Mouse (Mus musculus) midbrain, postnatal 0 days (tissue): ENCODE measurements around the gene Dyrk1b. TPM values are rescaled to one million over a fixed set of nuclear protein-coding genes. Genes with fewer than 3 reads are reported as not detected.

Experiments used
- ATAC-seq: fragments of 200-750 bp; cut with Nextera tagmentation; 2 replicates; pipeline ENCODE4 v1.8.0; 2017; ENCODE audit warnings: moderate number of reproducible peaks, mild to moderate bottlenecking, moderate TSS enrichment, moderate library complexity; ENCODE audit not compliant: low FRiP score
- DNase-seq: peaks from one replicate; pipeline ENCODE4 v3.0.0-alpha.2; 2015; ENCODE audit warnings: low spot score
- H3K27ac ChIP-seq: fragments of 300-500 bp; sonication (generic); 2 replicates; pipeline ENCODE4 v1.5.1; 2014; ENCODE audit warnings: low read depth, mild to moderate bottlenecking, low read length, mixed read lengths
- H3K27me3 ChIP-seq: fragments of 300-500 bp; sonication (generic); 2 replicates; pipeline ENCODE4 v1.6.1; 2014; ENCODE audit warnings: low read length, control low read depth, mixed read lengths; ENCODE audit not compliant: insufficient read depth
- H3K36me3 ChIP-seq: fragments of 300-500 bp; sonication (generic); 2 replicates; pipeline ENCODE4 v1.6.1; 2014; ENCODE audit warnings: low read length, control low read depth, mixed read lengths; ENCODE audit not compliant: insufficient read depth
- H3K4me1 ChIP-seq: fragments of 300-500 bp; sonication (generic); 2 replicates; pipeline ENCODE4 v1.6.1; 2014; ENCODE audit warnings: mild to moderate bottlenecking, control low read depth, antibody characterized with exemption, low read length, mixed read lengths; ENCODE audit not compliant: insufficient read depth
- H3K4me2 ChIP-seq: fragments of 300-500 bp; sonication (generic); 2 replicates; pipeline ENCODE4 v1.6.1; 2014; ENCODE audit warnings: low read depth, mild to moderate bottlenecking, low read length, mixed read lengths; ENCODE audit not compliant: poor library complexity, severe bottlenecking
- H3K4me3 ChIP-seq: fragments of 300-500 bp; sonication (generic); 2 replicates; pipeline ENCODE4 v1.5.1; 2014; ENCODE audit warnings: low read depth, mild to moderate bottlenecking, low read length, moderate library complexity
- H3K9ac ChIP-seq: fragments of 300-500 bp; sonication (generic); replicated peaks from 2 replicates; pipeline ENCODE4 v1.6.1; 2014; ENCODE audit warnings: mild to moderate bottlenecking, low read length, moderate library complexity, mixed read lengths; ENCODE audit not compliant: poor library complexity, severe bottlenecking
- H3K9me3 ChIP-seq: fragments of 300-500 bp; sonication (generic); 2 replicates; pipeline ENCODE4 v1.6.1; 2016; ENCODE audit warnings: low read length, control low read depth
- CTCF ChIP-seq: IDR thresholded peaks from 2 replicates; pipeline ENCODE4 v1.5.1; 2016; ENCODE audit warnings: antibody characterized with exemption, mild to moderate bottlenecking
- WGBS: fragments of 180-500 bp; shearing (Covaris S2); extraction: QIAGEN DNeasy Blood & Tissue Kit; methylation state at CpG from one replicate; pipeline ENCODE4 v1.1.7; 2014; 5-methylcytosine and 5-hydroxymethylcytosine counted together
- polyA plus RNA-seq: library from polyadenylated mRNA; unstranded; fragments of >200 nt; fragmentation: Nextera tagmentation; extraction: Ambion mirVana; gene quantifications from 2 replicates; pipeline ENCODE4 v1.2.1, GENCODE M21; 2015
- total RNA-seq: library from RNA; depleted of rRNA; stranded (reverse); fragments of >200 nt; gene quantifications from 2 replicates; pipeline ENCODE4 v1.2.3, GENCODE M21; 2014

Dyrk1b gene
- total and polyA plus RNA-seq, 2 experiments from 2014 or later, result 8.0 to 33.3 TPM

DNA sequence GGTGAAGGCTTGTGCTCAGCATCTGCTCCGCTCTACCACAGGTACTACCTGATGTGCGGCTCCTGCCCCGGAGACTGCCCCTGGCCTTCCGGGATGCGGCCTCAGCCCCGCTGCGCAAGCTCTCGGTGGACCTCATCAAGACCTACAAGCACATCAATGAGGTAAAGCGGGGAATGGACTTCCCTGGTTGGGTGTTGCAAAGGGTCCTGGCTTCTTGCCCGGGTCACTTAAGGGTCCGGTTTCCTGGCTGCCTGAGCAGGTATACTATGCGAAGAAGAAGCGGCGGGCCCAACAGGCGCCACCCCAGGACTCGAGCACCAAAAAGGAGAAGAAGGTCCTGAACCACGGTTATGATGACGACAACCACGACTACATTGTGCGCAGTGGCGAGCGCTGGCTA, 3.1 kb downstream of the Dyrk1b start:
- WGBS, result 99% methylated on average over 22 of the region's 22 CpGs
- Histone ChIP-seq H3K9me3 (no peaks in the 10 kb centered on the region), H3K9ac (no peak overlapping the region), H3K4me1 (no peaks in the 10 kb centered on the region; the same call in 1 of the 2 replicates), H3K4me2 (no peak overlapping the region), H3K36me3 (peaks cover 65% of the 10 kb centered on the region), H3K4me3 (no peak overlapping the region), H3K27ac (no peak overlapping the region), H3K27me3 (no peaks in the 10 kb centered on the region)
- DNase-seq (no peak), ATAC-seq (no peak)
- TF ChIP-seq CTCF, result no peak

DNA sequence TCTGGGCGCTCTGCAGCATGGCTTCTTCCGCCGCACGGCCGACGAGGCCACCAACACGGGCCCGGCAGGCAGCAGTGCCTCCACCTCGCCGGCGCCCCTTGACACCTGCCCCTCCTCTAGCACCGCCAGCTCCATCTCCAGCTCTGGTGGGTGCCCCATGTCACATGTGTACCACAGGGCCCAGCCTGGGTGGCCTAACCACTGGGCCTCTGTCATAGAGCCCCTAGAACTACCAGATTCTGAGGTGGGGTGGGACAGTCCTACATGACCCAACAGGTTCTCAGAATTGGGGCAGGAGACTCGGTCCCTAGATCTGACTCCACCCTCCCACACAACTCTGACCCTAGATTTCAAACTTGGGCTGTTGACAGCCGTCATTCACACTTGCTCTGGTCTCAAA, 6.6 kb downstream of the Dyrk1b start:
- Histone ChIP-seq H3K4me2 (no peak overlapping the region), H3K27ac (no peak overlapping the region), H3K9ac (no peak overlapping the region), H3K36me3 (peaks cover 80% of the 10 kb centered on the region), H3K4me3 (no peak overlapping the region), H3K4me1 (no peaks in the 10 kb centered on the region; the same call in 1 of the 2 replicates), H3K27me3 (no peaks in the 10 kb centered on the region), H3K9me3 (no peaks in the 10 kb centered on the region)
- TF ChIP-seq CTCF, result no peak
- DNase-seq, result no peak
- WGBS, result 96% methylated on average over 11 of the region's 14 CpGs
- ATAC-seq, result no peak

DNA sequence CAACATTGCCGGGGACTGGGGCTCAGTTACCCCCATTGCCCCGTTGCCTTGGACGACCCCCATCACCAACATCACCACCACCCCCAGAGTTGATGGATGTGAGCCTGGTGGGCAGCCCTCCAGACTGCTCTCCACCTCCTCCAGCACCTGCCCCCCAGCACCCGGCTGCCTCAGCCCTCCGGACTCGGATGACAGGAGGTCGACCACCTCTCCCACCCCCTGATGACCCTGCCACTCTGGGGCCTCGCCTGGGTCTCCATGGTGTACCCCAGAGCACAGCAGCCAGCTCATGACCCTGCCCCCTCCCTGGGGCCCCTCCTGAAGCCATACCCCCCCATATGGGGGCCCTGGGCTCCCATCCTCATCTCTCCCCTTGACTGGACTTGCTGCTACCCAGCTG, 7.4 kb downstream of the Dyrk1b start:
- no peak for TF ChIP-seq CTCF
- Histone ChIP-seq H3K36me3 (peaks cover 83% of the 10 kb centered on the region), H3K9me3 (no peaks in the 10 kb centered on the region), H3K4me3 (no peak overlapping the region), H3K4me2 (no peak overlapping the region), H3K27me3 (no peaks in the 10 kb centered on the region), H3K4me1 (no peaks in the 10 kb centered on the region), H3K27ac (no peak overlapping the region), H3K9ac (no peak overlapping the region)
- 87% methylated on average over 8 of the region's 8 CpGs for WGBS
- DNase-seq (no peak), ATAC-seq (no peak)

DNA sequence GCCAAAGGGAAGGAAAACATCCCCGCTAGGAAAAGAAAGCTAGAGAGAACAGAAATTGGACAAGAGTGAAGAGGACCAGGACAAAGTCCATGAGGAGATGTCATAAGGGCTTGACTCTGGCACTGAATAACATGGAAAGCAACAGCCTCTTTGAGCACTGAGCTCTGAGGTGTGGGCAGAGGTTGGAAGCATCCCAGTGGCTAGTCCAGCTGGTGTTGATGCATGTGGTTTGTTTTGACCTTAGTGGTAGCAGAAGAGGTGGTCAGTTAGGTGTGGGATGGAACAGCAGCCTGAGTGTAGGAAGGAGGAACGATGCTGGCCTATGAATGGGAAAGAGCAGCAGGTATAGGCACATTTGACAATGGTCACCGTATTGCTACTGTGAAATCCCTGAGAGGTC, 12.2 kb downstream of the Dyrk1b start:
- H3K27me3 ChIP-seq, result no peaks in the 10 kb centered on the region
- no peak for DNase-seq
- H3K4me2 ChIP-seq, result no peak overlapping the region
- no peaks in the 10 kb centered on the region for H3K9me3 ChIP-seq
- H3K4me3 ChIP-seq, result no peak overlapping the region
- no peak for ATAC-seq
- H3K27ac ChIP-seq, result no peak overlapping the region
- no peaks in the 10 kb centered on the region for H3K4me1 ChIP-seq
- H3K36me3 ChIP-seq, result peaks cover 50% of the 10 kb centered on the region
- TF ChIP-seq CTCF, result no peak
- WGBS, result 95% methylated on average over 3 of the region's 3 CpGs
- no peak overlapping the region for H3K9ac ChIP-seq

DNA sequence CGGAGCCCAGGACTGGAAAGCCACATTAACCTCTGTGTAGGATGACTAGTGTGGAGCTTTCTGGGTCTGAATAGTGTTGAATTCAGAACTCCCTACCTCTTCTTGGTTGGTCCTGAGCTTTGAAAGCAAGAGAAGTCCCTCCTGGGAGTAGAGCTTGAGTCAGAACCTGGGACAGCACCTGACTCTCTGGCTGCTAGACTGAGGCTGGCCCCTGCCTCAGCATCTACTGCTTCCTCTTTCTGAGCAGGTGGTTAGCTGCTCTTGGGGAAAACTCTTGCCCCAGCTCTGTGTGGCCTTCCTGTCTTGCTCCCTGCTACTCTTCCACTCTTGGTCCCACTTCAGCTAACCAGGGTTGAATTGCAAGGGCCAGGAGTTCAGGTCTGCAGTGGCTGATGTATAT, 12.6 kb downstream of the Dyrk1b start:
- no peak for TF ChIP-seq CTCF
- no peak for ATAC-seq

DNA sequence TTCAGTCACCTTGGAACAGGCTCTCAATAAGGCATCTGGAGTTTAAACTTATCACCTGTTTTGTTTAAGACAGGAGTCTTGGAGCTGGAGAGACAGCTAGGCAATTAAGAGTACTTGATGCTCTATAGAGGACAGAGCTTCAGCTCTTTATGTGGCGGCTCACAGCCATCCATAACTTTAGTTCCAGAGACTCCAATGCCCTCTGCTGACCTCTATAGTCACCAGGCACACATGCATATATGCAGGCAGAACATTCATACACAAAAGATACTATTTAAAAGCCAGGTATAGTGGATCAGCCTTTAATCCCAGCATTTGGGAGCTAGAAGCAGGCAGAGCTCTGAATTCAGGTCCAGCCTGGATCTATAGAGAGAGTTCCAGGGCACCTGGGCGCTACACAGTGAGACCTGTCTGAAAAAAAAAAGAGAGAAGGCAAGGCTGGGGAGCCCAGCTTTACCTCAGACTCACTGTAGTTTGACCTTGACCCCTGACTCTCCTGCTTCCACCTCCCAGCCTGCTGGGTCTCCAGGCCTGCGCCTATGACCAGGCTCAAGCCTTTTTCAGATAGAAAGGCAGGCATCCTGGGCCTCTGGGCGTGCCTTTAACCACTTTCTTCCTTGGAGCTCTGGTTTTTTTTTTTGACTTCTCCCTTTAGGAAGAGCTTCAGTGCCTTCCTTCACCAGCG, 16.3 kb downstream of the Dyrk1b start:
- Histone ChIP-seq H3K27ac (no peak overlapping the region), H3K36me3 (peaks cover 29% of the 10 kb centered on the region), H3K4me1 (no peaks in the 10 kb centered on the region), H3K9me3 (no peaks in the 10 kb centered on the region), H3K4me3 (no peak overlapping the region), H3K27me3 (no peaks in the 10 kb centered on the region), H3K4me2 (no peak overlapping the region), H3K9ac (no peak overlapping the region)
- WGBS, result 91% methylated on average over 5 of the region's 5 CpGs
- TF ChIP-seq CTCF, result no peak
- ATAC-seq (no peak), DNase-seq (no peak)

More for the DNA sequence above, 12.6 kb downstream of the Dyrk1b start:
- DNase-seq, result no peak
- no peak overlapping the region for H3K27ac ChIP-seq
- WGBS, result 94% methylated on average over 1 of the region's 1 CpGs
- H3K27me3 ChIP-seq, result no peaks in the 10 kb centered on the region
- no peak overlapping the region for H3K9ac ChIP-seq
- no peak overlapping the region for H3K4me2 ChIP-seq
- no peaks in the 10 kb centered on the region for H3K9me3 ChIP-seq
- H3K4me3 ChIP-seq, result no peak overlapping the region
- peaks cover 46% of the 10 kb centered on the region for H3K36me3 ChIP-seq
- H3K4me1 ChIP-seq, result no peaks in the 10 kb centered on the region
